Mouse (Mus musculus) inflammation-experienced regulatory T-cells, adult 6 months (primary cell): ENCODE data around the gene Aup1. TPM values are rescaled to one million over a fixed set of nuclear protein-coding genes. Genes with fewer than 3 reads are reported as not detected.

ENCODE experiments used
- ATAC-seq: one replicate; pipeline ENCODE4 v1.8.0; 2017
- polyA plus RNA-seq, 3 experiments: library from polyadenylated mRNA; unstranded; fragments of 100-300 nt; shearing (Covaris generic); gene quantifications; one replicate each; pipeline ENCODE4 v1.2.1; 2017

The Aup1 gene
- polyA plus RNA-seq, 3 experiments from 2014 or later, result 423 to 474 (median 448) TPM

DNA sequence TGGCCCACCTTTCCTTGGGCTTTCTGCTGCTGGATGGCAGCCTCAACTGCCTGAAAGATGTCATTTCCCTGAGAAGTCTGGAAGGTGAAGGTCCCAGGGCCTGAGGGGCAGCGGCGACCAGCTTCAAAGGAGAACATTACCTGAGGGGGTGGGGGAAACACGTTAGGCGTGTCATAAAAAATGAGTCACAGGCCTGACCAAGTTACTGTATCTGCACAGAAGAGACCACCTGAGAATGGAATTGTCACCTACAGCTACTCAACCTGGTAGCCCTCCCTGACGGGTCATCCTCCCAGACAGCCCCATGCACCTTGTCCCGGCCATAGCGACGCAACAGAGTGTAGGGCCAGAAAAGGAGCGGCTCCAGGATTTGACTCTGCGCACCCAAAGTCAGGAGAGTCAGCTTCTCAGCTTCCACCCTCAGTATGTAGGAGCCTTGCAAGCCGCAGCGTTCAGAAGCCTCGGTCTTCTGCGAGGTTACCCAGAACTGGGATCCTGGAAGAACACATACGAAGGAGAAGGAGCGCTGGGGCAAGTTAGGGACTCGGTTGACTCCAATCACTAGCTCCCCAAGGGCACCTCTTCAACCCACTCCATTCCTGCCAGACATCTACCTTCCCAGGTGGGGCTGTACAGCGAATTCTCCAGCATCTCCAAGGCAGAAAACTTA, 22.3 kb upstream of the Aup1 start:
- ATAC-seq, result no peak

DNA sequence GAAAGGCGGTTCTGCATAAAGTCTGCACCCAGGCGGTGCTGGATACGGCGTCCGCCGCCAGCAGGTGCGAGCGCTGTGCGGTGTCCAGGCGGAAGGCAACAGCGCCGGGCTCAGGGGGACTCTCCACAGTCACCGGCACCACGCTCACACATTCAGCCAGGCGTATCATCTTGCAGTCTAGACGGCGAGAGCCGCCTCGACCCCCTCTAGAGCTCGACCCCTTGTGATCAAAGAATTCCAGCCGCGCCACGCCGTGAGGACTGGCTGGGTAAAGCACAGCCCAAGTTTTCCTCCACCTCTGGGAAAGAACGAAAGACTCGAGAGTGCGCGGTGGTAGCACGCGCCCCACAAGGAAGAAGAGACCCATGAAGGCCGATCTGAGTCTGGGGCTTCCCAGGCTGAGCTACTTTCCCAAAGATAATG, 21.5 kb upstream of the Aup1 start:
- peak; percentile 54 for ATAC-seq

DNA sequence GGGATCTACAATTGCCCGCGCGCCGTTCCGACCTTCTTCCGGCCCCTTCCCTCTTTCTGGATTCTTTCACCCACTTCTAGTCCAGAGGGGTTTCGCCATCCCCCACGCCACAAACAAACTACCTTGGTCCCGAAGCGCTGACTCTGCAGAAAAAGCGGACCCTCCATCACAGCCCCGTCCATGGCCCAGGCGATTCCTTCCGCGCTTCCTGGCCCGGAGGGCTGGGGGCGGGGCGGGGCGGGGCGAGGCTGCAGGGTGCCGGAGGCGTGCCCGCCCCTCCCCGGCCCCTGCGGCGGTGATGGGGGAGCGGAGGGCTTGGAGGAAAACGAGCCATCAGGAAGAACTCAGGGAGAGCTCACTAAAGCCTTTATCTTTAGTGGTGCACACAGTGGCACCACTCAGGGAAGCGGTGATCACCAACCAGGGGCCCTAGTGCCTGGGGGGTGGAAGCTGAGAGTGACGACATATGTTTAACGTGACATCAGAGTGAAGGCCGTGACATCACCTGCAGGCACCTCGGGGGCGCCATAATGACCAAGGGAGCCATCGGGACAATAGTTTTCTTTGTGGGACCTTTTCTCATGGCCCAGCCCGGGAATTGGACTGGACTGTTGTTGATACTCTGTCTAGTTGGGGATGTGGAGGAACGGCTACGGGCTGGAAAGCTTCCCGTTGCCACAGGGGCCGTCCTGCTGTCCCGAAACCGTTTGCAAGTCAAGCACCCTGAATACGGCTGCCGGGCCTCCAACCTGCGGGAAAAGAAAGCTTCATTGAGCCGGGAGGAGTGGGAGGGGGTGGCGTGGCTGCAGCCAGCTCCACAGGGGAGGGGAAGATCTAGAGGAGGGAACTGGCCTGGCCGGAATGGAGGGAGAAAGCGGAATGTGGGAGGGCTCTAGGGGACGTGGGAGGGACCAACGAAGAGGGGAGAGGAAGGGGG, 20.8 kb upstream of the Aup1 start, which contains the start of the genes Dok1 and Loxl3:
Gene Dok1, minus strand, starts transcription at position 223 of the 937 bp plus-strand sequence.
Gene Loxl3, plus strand, starts transcription at position 925 of the 937 bp plus-strand sequence.
- peak; percentile 67 for ATAC-seq

- no peak for ATAC-seq
These were observed 19.8 kb upstream of the Aup1 start for GRCm38 (mm10) chr6:83034463-83035055.

- ATAC-seq, result no peak
These were observed 17.1 kb upstream of the Aup1 start for GRCm38 (mm10) chr6:83037188-83037587.

DNA sequence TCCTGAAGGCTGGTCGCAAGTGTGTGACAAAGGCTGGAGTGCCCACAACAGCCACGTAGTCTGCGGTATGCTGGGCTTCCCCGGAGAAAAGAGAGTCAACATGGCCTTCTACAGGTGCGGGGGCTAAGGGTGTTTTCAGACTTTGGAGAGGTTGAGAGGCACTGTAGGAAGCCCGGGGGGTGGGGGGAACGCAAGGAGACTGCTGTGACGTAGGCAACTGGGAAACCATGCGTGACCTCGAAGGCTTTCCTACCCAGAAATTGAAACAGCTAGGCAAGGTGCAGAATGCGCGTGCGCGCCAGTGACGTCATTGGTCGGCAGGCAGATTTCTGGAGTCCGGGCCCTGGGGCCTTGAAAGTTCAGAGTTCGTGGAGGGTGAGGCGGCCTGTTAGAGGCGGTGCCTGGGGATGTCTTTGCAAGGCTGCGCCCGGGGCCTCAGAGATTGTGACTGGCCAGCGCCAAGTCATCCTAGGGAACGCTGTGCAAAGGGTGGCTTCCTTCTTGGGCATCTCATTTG, 15.8 kb upstream of the Aup1 start:
- peak; percentile 89 for ATAC-seq

GRCm38 (mm10) chr6:83040601-83041000, 13.7 kb upstream of the Aup1 start:
- ATAC-seq, result no peak

- ATAC-seq, result no peak
These were observed 10.8 kb upstream of the Aup1 start for GRCm38 (mm10) chr6:83043561-83043960.

- no peak for ATAC-seq
These were observed 10.3 kb upstream of the Aup1 start for GRCm38 (mm10) chr6:83043993-83044392.

GRCm38 (mm10) chr6:83044742-83045141, 9.6 kb upstream of the Aup1 start:
- ATAC-seq, result no peak

DNA sequence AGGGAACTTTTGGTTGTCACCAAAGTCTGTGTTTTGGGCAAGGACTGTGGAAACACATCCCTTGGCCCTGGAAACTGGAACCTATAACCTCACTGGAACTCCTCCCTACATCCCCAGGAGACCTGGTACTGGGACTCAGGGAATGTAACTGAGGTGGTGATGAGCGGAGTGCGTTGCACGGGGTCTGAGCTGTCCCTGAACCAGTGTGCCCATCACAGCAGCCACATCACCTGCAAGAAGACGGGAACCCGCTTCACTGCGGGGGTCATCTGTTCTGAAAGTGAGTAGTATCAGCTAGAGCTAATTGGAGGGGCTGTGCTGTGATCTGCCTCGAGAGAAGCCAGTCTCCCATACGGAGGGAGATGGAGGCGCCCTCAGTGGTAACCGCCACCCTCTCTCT, 5.0 kb upstream of the Aup1 start:
- no peak for ATAC-seq

DNA sequence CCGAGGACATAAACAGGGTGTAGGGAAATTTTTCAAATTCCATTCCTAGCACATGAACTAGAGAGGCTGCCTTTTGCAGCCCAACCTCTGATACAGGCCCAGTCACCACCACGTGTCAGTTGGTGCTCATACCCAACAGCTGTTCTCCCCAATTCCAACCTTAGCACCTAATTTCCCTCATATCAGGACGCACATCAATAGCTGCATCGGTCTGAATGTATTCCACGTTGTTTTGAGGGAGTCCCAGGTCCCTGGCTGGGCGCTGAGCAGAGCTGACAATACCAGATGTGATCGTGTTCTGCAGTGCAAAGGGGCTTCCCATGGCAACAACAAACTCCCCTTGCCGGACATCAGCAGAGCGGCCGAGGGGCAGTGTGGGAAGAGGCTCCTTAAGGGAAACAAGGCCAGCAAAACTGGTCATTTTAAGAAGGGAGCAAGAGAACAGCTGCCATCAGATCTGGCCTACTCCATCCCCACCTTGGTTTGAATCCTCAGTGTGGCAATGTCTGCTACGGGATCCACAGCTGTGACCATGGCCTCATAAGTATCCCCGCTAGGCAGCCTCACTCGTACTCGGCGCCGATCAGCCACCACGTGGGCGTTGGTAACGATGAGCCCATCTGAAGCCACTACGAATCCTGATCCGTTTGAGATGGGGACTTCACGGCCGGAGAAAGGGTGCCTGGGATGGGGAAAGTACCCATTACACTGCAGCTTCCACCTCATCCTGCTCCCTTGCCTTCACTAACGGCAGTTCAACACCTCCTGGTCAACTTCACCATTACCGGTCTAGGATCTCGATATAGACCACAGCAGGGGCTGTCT, 973 bp upstream of the Aup1 start:
- peak; percentile 27 for ATAC-seq

DNA sequence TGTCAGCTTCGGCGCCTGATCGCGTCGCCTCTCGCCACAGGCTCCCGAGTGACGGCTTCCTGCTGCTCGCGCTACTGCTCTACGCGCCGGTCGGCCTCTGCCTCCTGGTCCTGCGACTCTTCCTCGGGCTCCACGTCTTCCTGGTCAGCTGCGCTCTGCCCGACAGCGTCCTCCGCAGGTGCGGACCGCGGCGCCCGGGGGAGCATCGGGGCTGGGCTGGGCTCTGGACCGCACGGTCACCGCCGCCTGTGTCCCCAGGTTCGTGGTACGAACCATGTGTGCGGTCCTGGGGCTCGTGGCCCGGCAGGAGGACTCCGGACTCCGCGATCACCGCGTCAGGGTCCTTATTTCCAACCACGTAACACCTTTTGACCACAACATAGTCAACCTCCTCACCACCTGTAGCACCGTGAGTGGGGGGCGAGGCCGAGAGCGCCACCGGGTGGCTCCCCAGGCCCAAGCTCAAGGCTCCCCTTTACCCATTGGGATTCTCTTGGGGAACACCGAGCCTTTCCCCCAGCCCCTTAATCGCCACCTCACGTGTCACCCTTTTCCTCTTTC, 630 bp downstream of the Aup1 start, which contains the start of gene Htra2:
Gene Htra2, minus strand, starts transcription at position 403 of the 561 bp plus-strand sequence.
- ATAC-seq, result peak; percentile 18

DNA sequence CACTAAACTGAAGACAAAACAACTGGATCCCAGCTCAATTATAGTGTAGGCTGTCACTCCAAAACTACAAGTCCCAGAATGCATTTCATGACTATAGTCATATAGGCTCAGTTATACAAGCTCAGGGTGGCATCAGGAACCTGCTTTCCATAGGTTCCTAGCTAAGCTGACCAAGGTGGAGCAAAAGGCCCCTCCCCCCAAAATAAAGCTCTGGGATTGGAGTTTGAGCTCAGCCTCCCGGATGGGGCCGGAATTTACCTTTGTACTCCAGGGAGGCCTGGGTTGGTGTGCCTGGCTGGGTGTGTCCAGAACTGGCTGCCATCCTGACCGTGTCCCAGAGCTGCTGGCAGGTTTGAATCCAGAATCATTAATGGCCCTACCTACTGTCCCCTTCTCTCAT, 3.5 kb downstream of the Aup1 start, which contains the start of gene Dqx1:
Gene Dqx1, plus strand, starts transcription at position 55 of the 400 bp plus-strand sequence.
- no peak for ATAC-seq

- ATAC-seq, result no peak
These were observed 4.4 kb downstream of the Aup1 start for GRCm38 (mm10) chr6:83058725-83059124.

GRCm38 (mm10) chr6:83065995-83066394, 11.7 kb downstream of the Aup1 start:
- ATAC-seq, result peak; percentile 47

- ATAC-seq, result no peak
These were observed 12.1 kb downstream of the Aup1 start for GRCm38 (mm10) chr6:83066441-83066840.

DNA sequence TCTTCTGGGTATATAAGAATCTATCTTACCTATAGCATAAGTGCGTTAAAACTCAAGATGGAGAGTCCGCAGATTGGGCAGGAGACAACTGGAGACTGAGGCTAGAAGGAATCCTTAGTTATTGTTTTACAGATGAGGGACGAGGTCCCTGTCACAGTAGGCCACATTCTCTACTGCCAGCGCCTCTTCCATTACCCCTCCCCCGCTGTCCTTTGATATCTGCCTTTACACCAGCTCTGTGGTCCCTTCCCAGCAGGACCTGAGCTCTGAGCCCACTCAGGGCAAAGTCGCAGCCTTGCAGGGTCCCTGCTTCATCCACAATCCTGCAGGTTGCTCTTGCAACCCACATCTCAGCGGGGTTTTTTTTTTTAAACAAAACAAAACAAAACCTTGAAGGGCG, 13.9 kb downstream of the Aup1 start:
- no peak for ATAC-seq

DNA sequence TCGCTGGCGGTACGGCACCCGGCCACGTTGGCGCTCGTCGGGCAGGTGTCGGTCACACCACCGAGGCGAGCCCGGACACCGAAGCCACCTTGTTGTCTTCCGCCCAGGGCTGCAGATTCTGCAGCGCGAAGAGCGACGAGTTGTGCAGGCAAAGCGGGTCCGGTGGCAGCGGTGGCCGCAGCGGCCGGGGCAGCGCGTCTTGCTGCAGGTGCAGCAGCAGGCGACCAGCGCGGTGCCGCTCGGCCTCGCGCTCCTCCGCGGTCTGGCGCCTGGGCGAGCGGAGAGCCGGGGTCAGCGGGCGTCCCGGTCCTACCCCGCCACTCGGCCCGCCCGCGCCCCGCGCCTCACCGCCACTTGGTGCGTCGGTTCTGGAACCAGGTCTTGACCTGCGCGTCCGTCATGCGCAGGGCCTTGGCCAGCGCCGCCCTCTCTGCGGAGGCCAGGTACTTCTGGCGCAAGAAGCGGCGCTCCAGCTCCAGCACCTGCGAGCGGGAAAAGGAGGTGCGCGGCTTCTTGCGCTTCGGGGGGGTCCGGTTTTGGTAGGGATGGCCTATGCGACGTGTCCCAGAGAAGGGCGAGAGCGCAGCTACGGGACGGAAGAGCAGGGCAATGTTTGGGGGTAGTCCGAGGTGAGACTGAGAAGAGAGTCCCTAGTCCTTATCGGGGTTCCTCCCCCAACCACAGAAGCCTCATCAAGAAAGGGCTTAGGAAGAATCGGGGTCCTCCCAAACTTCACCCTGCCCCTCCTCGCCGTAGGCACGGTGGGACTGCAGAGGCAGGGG, 14.6 kb downstream of the Aup1 start:
- no peak for ATAC-seq

DNA sequence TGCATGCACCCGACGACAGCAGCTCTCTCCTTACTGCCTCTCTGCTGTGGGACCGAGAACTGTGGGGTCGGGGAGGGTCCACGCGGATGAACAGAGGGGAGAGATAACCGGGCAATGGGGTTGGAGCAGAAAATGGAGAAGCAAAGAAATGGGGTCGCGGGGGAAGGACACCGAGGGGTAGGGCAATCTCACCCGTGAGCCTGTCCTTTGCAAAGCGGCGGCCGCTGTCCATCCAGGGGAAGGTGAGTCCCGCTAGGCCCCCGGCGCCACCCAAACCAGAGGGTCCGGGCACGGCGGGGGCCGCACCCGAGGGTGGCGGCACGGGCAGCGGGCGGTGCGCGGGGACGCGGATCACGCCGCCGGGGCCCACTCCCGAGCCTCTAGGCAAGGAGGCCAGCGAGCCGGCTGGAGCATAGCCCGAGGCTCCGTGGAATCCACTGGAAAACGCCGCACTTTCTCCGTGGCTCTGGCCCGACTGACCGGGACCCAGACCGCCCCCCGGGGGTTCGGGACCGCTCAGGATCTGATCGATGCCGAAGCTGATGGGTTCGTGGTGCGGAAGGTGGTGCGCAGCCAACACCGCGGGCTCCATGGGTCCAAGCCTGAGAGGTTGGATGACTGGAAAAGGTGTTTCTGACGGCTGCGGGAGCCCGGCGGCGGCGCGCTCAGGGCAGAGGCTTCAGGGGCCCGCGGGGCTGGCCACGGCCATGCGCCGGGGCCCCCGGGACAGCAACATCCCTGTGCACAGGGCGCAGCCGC, 15.3 kb downstream of the Aup1 start:
- no peak for ATAC-seq

DNA sequence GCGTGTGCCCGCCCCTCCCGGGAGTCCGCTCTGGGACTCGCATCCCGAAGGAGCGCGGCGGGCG, 15.8 kb downstream of the Aup1 start, which contains the start of gene Tlx2:
Gene Tlx2, minus strand, starts transcription at position 47 of the 64 bp plus-strand sequence.
- no peak for ATAC-seq
